Mouse (Mus musculus): ENCODE measurements around the gene Morc2b.
"Not testable (repeated sequence)": the region's sequence is repeated elsewhere in the genome, so short reads cannot be mapped to it uniquely, and the experiment has no call there.

Gene Morc2b

GRCm38 (mm10) chr17:33139261-33139820, at the start of gene Morc2b:
Gene Morc2b (minus strand): TSS chr17:33139683.
- DNase-seq (ENCODE audit: low spot score), result no peak

DNA sequence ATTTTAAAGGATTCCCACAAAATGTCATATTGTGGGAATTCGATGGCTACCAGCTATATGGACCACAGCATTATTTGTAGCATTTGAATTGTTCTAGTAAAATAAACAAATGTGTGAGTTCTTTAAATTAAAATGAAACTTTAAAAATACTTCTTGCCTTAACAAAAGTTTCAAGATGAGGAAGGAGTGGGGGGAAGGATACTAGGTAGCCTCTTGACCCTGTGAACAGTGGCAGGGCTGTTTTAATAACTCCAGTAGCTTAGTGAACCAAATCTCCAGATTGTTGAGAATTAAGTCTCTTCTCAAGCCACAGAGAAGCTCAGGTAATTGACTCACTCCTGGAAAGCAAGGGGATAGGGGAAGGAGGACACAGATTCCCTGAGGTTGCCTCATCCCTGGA, 28.7 kb upstream of the Morc2b start, which contains the start of gene Olfr55:
Olfr55 (plus strand) TSS at position 301 of the 400 bp plus-strand sequence.
- not testable (repeated sequence) for DNase-seq (ENCODE audit: low spot score)

DNA sequence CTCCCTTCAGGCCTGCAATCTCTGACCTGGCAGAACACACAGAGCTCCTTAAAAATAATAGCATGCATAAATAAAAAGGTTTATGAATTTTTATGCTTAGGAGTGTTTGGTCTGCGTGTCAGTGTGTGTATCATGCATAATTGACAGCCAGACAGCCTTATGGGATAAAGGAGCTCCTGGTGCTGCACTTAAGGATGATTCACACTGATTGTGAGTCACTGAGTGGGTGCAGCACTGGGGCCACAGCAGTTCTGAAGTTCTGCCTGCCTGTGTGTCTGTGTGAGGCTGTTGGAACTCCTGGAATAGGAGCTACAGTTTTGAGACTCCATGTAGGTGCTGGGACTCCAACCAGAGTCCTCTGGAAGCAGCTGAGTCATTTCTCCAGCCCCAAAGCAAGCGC, 13.2 kb downstream of the Morc2b start:
- no peak for DNase-seq (ENCODE audit: low spot score)

- no peak for DNase-seq (ENCODE audit: low spot score)
These were observed 14.9 kb downstream of the Morc2b start for GRCm38 (mm10) chr17:33124546-33124945.

- DNase-seq (ENCODE audit: low spot score), result no peak
These were observed 42.1 kb downstream of the Morc2b start for GRCm38 (mm10) chr17:33097396-33097795.

- peak; percentile 81 for DNase-seq (ENCODE audit: low spot score)
These were observed 46.9 kb downstream of the Morc2b start for GRCm38 (mm10) chr17:33092391-33093193.

GRCm38 (mm10) chr17:33091630-33092029, 47.9 kb downstream of the Morc2b start:
- no peak for DNase-seq (ENCODE audit: low spot score)

DNA sequence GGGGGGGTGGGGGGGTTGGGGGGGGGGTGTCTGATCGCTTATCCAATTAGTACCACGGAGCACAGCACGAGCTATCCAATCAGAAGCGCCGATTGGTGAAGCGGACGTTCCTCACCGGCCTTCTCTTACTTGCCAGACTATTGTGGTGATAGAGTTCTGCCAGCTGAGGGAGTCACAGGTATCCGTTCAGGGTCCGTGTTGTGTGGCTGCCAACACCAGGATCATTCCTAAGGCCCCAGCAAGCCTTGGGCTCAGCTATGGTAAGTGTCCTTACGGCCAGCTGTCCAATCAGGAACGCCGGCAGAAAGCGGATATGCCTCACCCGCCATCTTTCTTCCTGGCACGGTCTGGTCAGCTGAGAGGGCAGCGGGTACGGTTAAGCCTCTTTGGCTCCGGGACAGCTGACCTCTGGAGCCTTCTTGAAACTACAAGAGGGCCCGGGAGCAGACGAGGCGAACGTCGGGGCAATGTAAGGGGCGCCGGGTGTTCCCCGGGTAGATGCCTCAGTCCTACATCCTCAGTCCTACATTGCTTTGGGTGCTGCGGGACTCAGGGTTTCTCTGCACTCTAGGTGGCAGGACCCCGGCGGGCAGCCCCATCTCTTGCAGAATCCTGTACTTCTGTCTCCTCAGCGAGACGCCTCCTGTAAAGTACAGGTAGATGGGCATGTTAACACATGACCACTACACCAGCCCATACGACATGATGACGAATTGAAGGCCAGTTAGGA, 50.1 kb downstream of the Morc2b start, which contains the start of gene Zfp563:
Zfp563 (plus strand) TSS at position 91 of the 730 bp plus-strand sequence.
- DNase-seq (ENCODE audit: low spot score), result peak; percentile 93

DNA sequence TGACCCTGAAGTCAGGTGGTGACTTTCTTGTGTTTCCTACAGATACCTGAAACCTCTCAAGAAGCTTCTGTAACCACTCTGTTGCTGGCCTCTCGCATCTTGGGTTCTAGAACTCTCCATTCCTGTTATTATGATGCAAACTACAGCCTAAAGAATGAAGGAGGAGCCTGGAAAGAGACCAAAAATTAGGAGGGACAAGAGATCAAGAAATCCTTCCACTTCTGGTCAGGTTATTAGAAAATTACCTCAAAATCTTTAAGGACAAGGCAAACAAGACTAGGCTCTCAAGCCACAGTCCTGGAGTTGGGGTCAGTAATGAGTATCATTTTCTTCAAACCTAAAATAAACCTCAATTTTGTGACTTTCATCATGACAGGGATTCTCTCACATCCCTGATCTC, 71.5 kb downstream of the Morc2b start, which contains the start of gene 4921501E09Rik:
4921501E09Rik (minus strand) TSS at position 101 of the 400 bp plus-strand sequence.
- DNase-seq (ENCODE audit: low spot score), result no peak
